Mouse (Mus musculus): ENCODE measurements around the gene Ccdc172. TPM values are rescaled to one million over a fixed set of nuclear protein-coding genes. Genes with fewer than 3 reads are reported as not detected.

The Ccdc172 gene
- polyA plus RNA-seq, 2 experiments = not detected

- 52% methylated on average over 5 of the region's 5 CpGs for WGBS (ENCODE audit: insufficient replicate concordance)
- Histone ChIP-seq H3K36me3 (replicated peaks; ENCODE audit: control insufficient read depth, insufficient read depth, low read depth) (no peaks in the 10 kb centered on the region), H3K9ac (replicated peaks) (no peak overlapping the region), H3K4me3 (ENCODE audit: insufficient read depth in 1 of 2, low read depth in 2 of 2, low read length in 2 of 2) (no peak overlapping the region), H3K9me3 (ENCODE audit: control insufficient read depth, low read length) (no peaks in the 10 kb centered on the region), H3K27me3 (ENCODE audit: control insufficient read depth, insufficient read depth, low read length) (no peaks in the 10 kb centered on the region), H3K27ac (no peak overlapping the region), H3K4me1 (replicated peaks; ENCODE audit: control insufficient read depth in 2 of 2, insufficient read depth in 2 of 2, low read length in 1 of 2) (no peaks in the 10 kb centered on the region), H3K4me2 (ENCODE audit: low read depth) (no peak overlapping the region)
- TF ChIP-seq CTCF (IDR thresholded peaks at IDR 0.05; ENCODE audit: low read depth) (no peak), EP300 (IDR thresholded peaks at IDR 0.05; ENCODE audit: low read depth) (no peak)
- DNase-seq (ENCODE audit: low read depth in 3 of 3, low spot score in 3 of 3) = no peak
- ATAC-seq (ENCODE audit: insufficient read depth) = no peak
These were observed 28.6 kb downstream of the Ccdc172 start for GRCm38 (mm10) chr19:58540396-58540795.

GRCm38 (mm10) chr19:58548367-58548766 is 36.6 kb downstream of the Ccdc172 start:
- DNase-seq (ENCODE audit: low read depth in 3 of 3, low spot score in 3 of 3) (no peak), ATAC-seq (ENCODE audit: insufficient read depth) (no peak)
- H3K4me1 ChIP-seq (replicated peaks; ENCODE audit: control insufficient read depth in 2 of 2, insufficient read depth in 2 of 2, low read length in 1 of 2) = no peaks in the 10 kb centered on the region
- no peaks in the 10 kb centered on the region for H3K27me3 ChIP-seq (ENCODE audit: control insufficient read depth, insufficient read depth, low read length)
- no peak overlapping the region for H3K27ac ChIP-seq
- no peaks in the 10 kb centered on the region for H3K36me3 ChIP-seq (replicated peaks; ENCODE audit: control insufficient read depth, insufficient read depth, low read depth)
- TF ChIP-seq EP300 (IDR thresholded peaks at IDR 0.05; ENCODE audit: low read depth) (no peak), CTCF (IDR thresholded peaks at IDR 0.05; ENCODE audit: low read depth) (no peak)
- H3K9ac ChIP-seq (replicated peaks) = no peak overlapping the region
- 25% methylated on average over 4 of the region's 4 CpGs for WGBS (ENCODE audit: insufficient replicate concordance)
- no peaks in the 10 kb centered on the region for H3K9me3 ChIP-seq (ENCODE audit: control insufficient read depth, low read length)
- H3K4me2 ChIP-seq (ENCODE audit: low read depth) = no peak overlapping the region
- H3K4me3 ChIP-seq (ENCODE audit: insufficient read depth in 1 of 2, low read depth in 2 of 2, low read length in 2 of 2) = no peak overlapping the region

DNA sequence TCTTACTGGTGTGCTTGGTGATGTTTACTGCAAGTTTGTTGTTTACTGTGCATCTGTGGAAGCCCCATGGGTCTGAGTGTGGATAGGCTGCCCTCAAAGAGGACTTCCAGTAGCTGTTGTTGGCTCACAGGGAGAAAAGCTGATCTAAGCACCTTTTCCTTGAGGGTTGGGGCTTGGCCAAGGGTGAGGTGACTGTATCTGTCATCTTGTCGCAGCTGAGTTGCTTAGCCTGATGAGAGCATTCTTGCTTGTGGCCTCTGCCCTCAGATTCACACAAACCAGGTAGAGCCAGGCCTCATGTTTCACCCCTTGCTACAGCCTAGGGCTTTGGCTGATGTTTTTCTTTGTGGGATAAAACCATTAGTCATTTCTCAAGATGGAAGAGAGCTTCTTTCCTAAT is 38.7 kb downstream of the Ccdc172 start:
- H3K36me3 ChIP-seq (replicated peaks; ENCODE audit: control insufficient read depth, insufficient read depth, low read depth) = no peaks in the 10 kb centered on the region

GRCm38 (mm10) chr19:58550916-58551315 is 39.1 kb downstream of the Ccdc172 start:
- WGBS (ENCODE audit: insufficient replicate concordance) = 53% methylated on average over 3 of the region's 3 CpGs
- Histone ChIP-seq H3K4me2 (ENCODE audit: low read depth) (no peak overlapping the region), H3K27ac (no peak overlapping the region), H3K27me3 (ENCODE audit: control insufficient read depth, insufficient read depth, low read length) (no peaks in the 10 kb centered on the region), H3K9me3 (ENCODE audit: control insufficient read depth, low read length) (no peaks in the 10 kb centered on the region), H3K36me3 (replicated peaks; ENCODE audit: control insufficient read depth, insufficient read depth, low read depth) (no peaks in the 10 kb centered on the region), H3K4me1 (replicated peaks; ENCODE audit: control insufficient read depth in 2 of 2, insufficient read depth in 2 of 2, low read length in 1 of 2) (no peaks in the 10 kb centered on the region), H3K9ac (replicated peaks) (no peak overlapping the region), H3K4me3 (ENCODE audit: insufficient read depth in 1 of 2, low read depth in 2 of 2, low read length in 2 of 2) (no peak overlapping the region)
- ATAC-seq (ENCODE audit: insufficient read depth) (no peak), DNase-seq (ENCODE audit: low read depth in 3 of 3, low spot score in 3 of 3) (no peak)
- no peak for TF ChIP-seq EP300 (IDR thresholded peaks at IDR 0.05; ENCODE audit: low read depth)
- TF ChIP-seq CTCF (IDR thresholded peaks at IDR 0.05; ENCODE audit: low read depth) = no peak

More for the DNA sequence above, 38.7 kb downstream of the Ccdc172 start:
- no peaks in the 10 kb centered on the region for H3K27me3 ChIP-seq (ENCODE audit: control insufficient read depth, insufficient read depth, low read length)
- no peaks in the 10 kb centered on the region for H3K4me1 ChIP-seq (replicated peaks; ENCODE audit: control insufficient read depth in 2 of 2, insufficient read depth in 2 of 2, low read length in 1 of 2)
- 39% methylated on average over 1 of the region's 1 CpGs for WGBS (ENCODE audit: insufficient replicate concordance)
- ATAC-seq (ENCODE audit: insufficient read depth) = no peak
- H3K4me2 ChIP-seq (ENCODE audit: low read depth) = no peak overlapping the region
- no peak overlapping the region for H3K9ac ChIP-seq (replicated peaks)
- no peak overlapping the region for H3K27ac ChIP-seq
- H3K4me3 ChIP-seq (ENCODE audit: insufficient read depth in 1 of 2, low read depth in 2 of 2, low read length in 2 of 2) = no peak overlapping the region
- no peaks in the 10 kb centered on the region for H3K9me3 ChIP-seq (ENCODE audit: control insufficient read depth, low read length)
- DNase-seq (ENCODE audit: low read depth in 3 of 3, low spot score in 3 of 3) = no peak
- no peak for TF ChIP-seq CTCF (IDR thresholded peaks at IDR 0.05; ENCODE audit: low read depth)
- no peak for TF ChIP-seq EP300 (IDR thresholded peaks at IDR 0.05; ENCODE audit: low read depth)

GRCm38 (mm10) chr19:58554974-58555373 is 43.2 kb downstream of the Ccdc172 start:
- H3K36me3 ChIP-seq (replicated peaks; ENCODE audit: control insufficient read depth, insufficient read depth, low read depth) = no peaks in the 10 kb centered on the region
- H3K9me3 ChIP-seq (ENCODE audit: control insufficient read depth, low read length) = no peaks in the 10 kb centered on the region
- WGBS (ENCODE audit: insufficient replicate concordance) = 48% methylated on average over 2 of the region's 2 CpGs
- TF ChIP-seq EP300 (IDR thresholded peaks at IDR 0.05; ENCODE audit: low read depth) (no peak), CTCF (IDR thresholded peaks at IDR 0.05; ENCODE audit: low read depth) (no peak)
- H3K27ac ChIP-seq = no peak overlapping the region
- H3K9ac ChIP-seq (replicated peaks) = no peak overlapping the region
- DNase-seq (ENCODE audit: low read depth in 3 of 3, low spot score in 3 of 3) (no peak), ATAC-seq (ENCODE audit: insufficient read depth) (no peak)
- H3K27me3 ChIP-seq (ENCODE audit: control insufficient read depth, insufficient read depth, low read length) = no peaks in the 10 kb centered on the region
- no peak overlapping the region for H3K4me3 ChIP-seq (ENCODE audit: insufficient read depth in 1 of 2, low read depth in 2 of 2, low read length in 2 of 2)
- H3K4me2 ChIP-seq (ENCODE audit: low read depth) = no peak overlapping the region
- no peaks in the 10 kb centered on the region for H3K4me1 ChIP-seq (replicated peaks; ENCODE audit: control insufficient read depth in 2 of 2, insufficient read depth in 2 of 2, low read length in 1 of 2)

Measured in liver, embryonic 14.5 days (tissue).